Comparison of ENCODE assay signal across 10 mouse cellular contexts in the genomic region with DNA sequence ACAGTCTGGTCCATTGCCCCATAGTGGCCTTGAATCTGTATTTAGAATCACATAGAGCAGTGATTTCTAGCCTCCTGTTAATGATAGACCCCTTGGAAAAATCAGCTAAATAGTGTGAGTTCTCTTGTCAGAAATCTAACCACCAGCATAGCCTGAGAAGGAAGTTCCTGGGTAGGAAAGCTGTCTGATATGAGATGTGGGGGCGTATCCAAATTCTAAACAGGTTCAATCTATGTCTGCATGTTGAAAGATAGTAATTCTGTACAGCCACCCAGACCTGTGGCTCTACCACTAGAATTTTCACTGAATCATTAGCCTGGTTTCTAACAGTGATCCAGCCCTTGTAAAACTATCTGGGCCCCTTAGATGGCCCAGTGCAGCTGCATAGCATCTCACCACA. TPM values are rescaled to one million over a fixed set of nuclear protein-coding genes. Genes with fewer than 3 reads are reported as not detected.
DNase-seq lines count a peak whose midpoint lies in the region; ATAC-seq and TF ChIP-seq lines count a peak whose summit lies in the region.
"Had no signal": no experiment of that assay in that cellular context is flagged by ENCODE, and none has a peak within 500 bp of the region (broad histone marks: within the 10 kb centered on the region; RNA-seq: fewer than 3 reads in every experiment).

No protein-coding gene starts in this region.

- ATAC-seq in intestine, embryonic 14.5 days (replicated peaks; ENCODE audit: low FRiP score, low TSS enrichment, low read depth) = no peak
- ATAC-seq in intestine, postnatal 0 days = no peak
- no peak for ATAC-seq in embryonic facial prominence, embryonic 12.5 days (ENCODE audit: insufficient number of reproducible peaks, insufficient read depth, low FRiP score, low TSS enrichment)
- no peak for ATAC-seq in intestine, embryonic 16.5 days
- ATAC-seq in midbrain, postnatal 0 days (ENCODE audit: low FRiP score) = no peak
- ATAC-seq in frontal cortex, adult (ENCODE audit: low TSS enrichment) = no peak

- H3K4me3 ChIP-seq in intestine, embryonic 14.5 days (ENCODE audit: low read depth, low read length) = no peak overlapping the region
- no peak overlapping the region for H3K4me3 ChIP-seq in intestine, postnatal 0 days (ENCODE audit: low read depth, low read length)
- H3K4me3 ChIP-seq in embryonic facial prominence, embryonic 12.5 days = no peak overlapping the region
- no peak overlapping the region for H3K4me3 ChIP-seq in intestine, embryonic 16.5 days (ENCODE audit: low read length)
- H3K4me3 ChIP-seq in midbrain, postnatal 0 days (ENCODE audit: low read depth, low read length) = peak overlapping the region; percentile 51; the same call in 1 of the 2 replicates
- no peak overlapping the region for H3K4me3 ChIP-seq in kidney, adult 2 months (ENCODE audit: insufficient read depth, low read depth, low read length)

- H3K4me1 ChIP-seq in intestine, embryonic 14.5 days (replicated peaks; ENCODE audit: control insufficient read depth, insufficient read depth, low read length) = no peaks in the 10 kb centered on the region
- no peaks in the 10 kb centered on the region for H3K4me1 ChIP-seq in intestine, postnatal 0 days (replicated peaks; ENCODE audit: control insufficient read depth, insufficient read depth, low read length)
- H3K4me1 ChIP-seq in embryonic facial prominence, embryonic 12.5 days = no peaks in the 10 kb centered on the region
- 0 out of 2 replicates have a peak, but pooled peaks cover 3% of the 10 kb centered on the region for H3K4me1 ChIP-seq in intestine, embryonic 16.5 days (ENCODE audit: control insufficient read depth, insufficient read depth, low read length)
- no peaks in the 10 kb centered on the region for H3K4me1 ChIP-seq in midbrain, postnatal 0 days (ENCODE audit: insufficient read depth, low read length)
- H3K4me1 ChIP-seq in kidney, adult 2 months (ENCODE audit: control insufficient read depth, insufficient read depth, low read length) = no peaks in the 10 kb centered on the region

- 79% methylated on average over 1 of the region's 1 CpGs for WGBS in intestine, embryonic 14.5 days
- 71% methylated on average over 1 of the region's 1 CpGs for WGBS in intestine, postnatal 0 days
- WGBS in embryonic facial prominence, embryonic 12.5 days = 81% methylated on average over 1 of the region's 1 CpGs
- WGBS in intestine, embryonic 16.5 days = 79% methylated on average over 1 of the region's 1 CpGs
- 82% methylated on average over 1 of the region's 1 CpGs for WGBS in midbrain, postnatal 0 days
- WGBS in kidney, adult 2 months = 91% methylated on average over 1 of the region's 1 CpGs

- no peak for TF ChIP-seq POLR2A in kidney, adult 2 months (IDR thresholded peaks at IDR 0.05; ENCODE audit: low read depth, low read length)

- 0 out of 2 replicates have a peak, but pooled peaks cover 9% of the 10 kb centered on the region for H3K27me3 ChIP-seq in intestine, embryonic 14.5 days (replicated peaks; ENCODE audit: control insufficient read depth, insufficient read depth, low read length)
- no peaks in the 10 kb centered on the region for H3K27me3 ChIP-seq in intestine, postnatal 0 days (replicated peaks; ENCODE audit: control insufficient read depth, insufficient read depth, low read length)
- no peaks in the 10 kb centered on the region; the same call in 1 of the 2 replicates for H3K27me3 ChIP-seq in embryonic facial prominence, embryonic 12.5 days
- no peaks in the 10 kb centered on the region for H3K27me3 ChIP-seq in intestine, embryonic 16.5 days (replicated peaks; ENCODE audit: control insufficient read depth, insufficient read depth, low read length)
- H3K27me3 ChIP-seq in midbrain, postnatal 0 days (ENCODE audit: insufficient read depth, low read length) = no peaks in the 10 kb centered on the region
- no peaks in the 10 kb centered on the region for H3K27me3 ChIP-seq in kidney, adult 2 months (replicated peaks; ENCODE audit: control insufficient read depth, insufficient read depth, low read length)

- DNase-seq in intestine, embryonic 14.5 days (ENCODE audit: low spot score) = no peak
- no peak for DNase-seq in midbrain, postnatal 0 days (ENCODE audit: low spot score)
- DNase-seq in kidney, adult 2 months = no peak
- DNase-seq in thymus, postnatal 0 days (ENCODE audit: low spot score) = no peak
- DNase-seq: kidney, postnatal 4 days had no signal

- no peak for TF ChIP-seq CTCF in intestine, postnatal 0 days (IDR thresholded peaks at IDR 0.05; ENCODE audit: low read depth)
- no peak for TF ChIP-seq CTCF in midbrain, postnatal 0 days (IDR thresholded peaks at IDR 0.05)
- TF ChIP-seq CTCF in kidney, adult 2 months (conservative IDR thresholded peaks at IDR 0.05; ENCODE audit: insufficient read depth, insufficient read length, low read depth, low read length) = no peak

- no peaks in the 10 kb centered on the region for H3K9me3 ChIP-seq in intestine, embryonic 14.5 days (ENCODE audit: control insufficient read depth, low read length)
- H3K9me3 ChIP-seq in intestine, postnatal 0 days (ENCODE audit: control insufficient read depth) = no peaks in the 10 kb centered on the region
- no peaks in the 10 kb centered on the region for H3K9me3 ChIP-seq in embryonic facial prominence, embryonic 12.5 days
- H3K9me3 ChIP-seq in intestine, embryonic 16.5 days (ENCODE audit: control insufficient read depth, low read length) = no peaks in the 10 kb centered on the region
- no peaks in the 10 kb centered on the region for H3K9me3 ChIP-seq in midbrain, postnatal 0 days (ENCODE audit: low read length)

- H3K27ac ChIP-seq in intestine, embryonic 14.5 days (ENCODE audit: low read depth) = no peak overlapping the region
- H3K27ac ChIP-seq in intestine, postnatal 0 days (ENCODE audit: low read depth, low read length) = no peak overlapping the region
- no peak overlapping the region for H3K27ac ChIP-seq in embryonic facial prominence, embryonic 12.5 days
- H3K27ac ChIP-seq in intestine, embryonic 16.5 days (ENCODE audit: low read length) = no peak overlapping the region
- no peak overlapping the region for H3K27ac ChIP-seq in midbrain, postnatal 0 days (ENCODE audit: low read depth, low read length)
- H3K27ac ChIP-seq in kidney, adult 2 months (ENCODE audit: insufficient read depth, low read depth, low read length) = no peak overlapping the region

- H3K9ac ChIP-seq in intestine, embryonic 14.5 days (ENCODE audit: low read length) = no peak overlapping the region
- H3K9ac ChIP-seq in intestine, postnatal 0 days (ENCODE audit: low read depth, low read length) = no peak overlapping the region
- no peak overlapping the region for H3K9ac ChIP-seq in embryonic facial prominence, embryonic 12.5 days
- H3K9ac ChIP-seq in intestine, embryonic 16.5 days (ENCODE audit: low read depth, low read length) = no peak overlapping the region
- no peak overlapping the region for H3K9ac ChIP-seq in midbrain, postnatal 0 days (replicated peaks; ENCODE audit: low read length, poor library complexity, severe bottlenecking)

- no peaks in the 10 kb centered on the region for H3K36me3 ChIP-seq in intestine, embryonic 14.5 days (ENCODE audit: control insufficient read depth, insufficient read depth, low read length)
- no peaks in the 10 kb centered on the region for H3K36me3 ChIP-seq in intestine, postnatal 0 days (ENCODE audit: control insufficient read depth, insufficient read depth)
- no peaks in the 10 kb centered on the region for H3K36me3 ChIP-seq in embryonic facial prominence, embryonic 12.5 days
- H3K36me3 ChIP-seq in intestine, embryonic 16.5 days (ENCODE audit: control insufficient read depth, insufficient read depth, low read length) = no peaks in the 10 kb centered on the region
- no peaks in the 10 kb centered on the region for H3K36me3 ChIP-seq in midbrain, postnatal 0 days (ENCODE audit: insufficient read depth, low read length)
- H3K36me3 ChIP-seq in kidney, adult 2 months (ENCODE audit: control insufficient read depth, insufficient read depth, low read length) = no peaks in the 10 kb centered on the region

- H3K4me2 ChIP-seq in intestine, embryonic 14.5 days (ENCODE audit: low read length) = peak overlapping the region; percentile 52
- H3K4me2 ChIP-seq in intestine, postnatal 0 days (replicated peaks; ENCODE audit: low read depth) = no peak overlapping the region
- peak overlapping the region; percentile 55 for H3K4me2 ChIP-seq in embryonic facial prominence, embryonic 12.5 days (replicated peaks)
- H3K4me2 ChIP-seq in intestine, embryonic 16.5 days (ENCODE audit: low read depth, low read length) = peak overlapping the region; percentile 52
- H3K4me2 ChIP-seq in midbrain, postnatal 0 days (ENCODE audit: low read depth, low read length, poor library complexity, severe bottlenecking) = peak overlapping the region; percentile 49

RNA-seq across cellular contexts. Expression of a gene that starts 1.4 kb away (rescaled TPM):
- polyA plus RNA-seq in intestine, embryonic 14.5 days (2014; fragmentation: Nextera tagmentation; extraction: Ambion mirVana) = 14.9 and 16.3 TPM in 2 replicates
- 2.2 and 2.3 TPM in 2 replicates for polyA plus RNA-seq in intestine, postnatal 0 days (2015; fragmentation: Nextera tagmentation; extraction: Ambion mirVana)
- 21.2 and 21.6 TPM in 2 replicates for polyA plus RNA-seq in embryonic facial prominence, embryonic 12.5 days (2016; fragmentation: Nextera tagmentation; extraction: Ambion mirVana)
- polyA plus RNA-seq in intestine, embryonic 16.5 days (2015; fragmentation: Nextera tagmentation; extraction: Ambion mirVana) = 7.4 and 8.1 TPM in 2 replicates
- total RNA-seq in midbrain, postnatal 0 days (2014; rRNA removed) = 28.2 and 29.9 TPM in 2 replicates
- polyA plus RNA-seq in midbrain, postnatal 0 days (2015; fragmentation: Nextera tagmentation; extraction: Ambion mirVana) = 5.2 and 5.7 TPM in 2 replicates
- 6.3 and 6.8 TPM in 2 replicates for polyA plus RNA-seq in kidney, adult 2 months (2012; rRNA removed)
- polyA plus RNA-seq in thymus, postnatal 0 days (2015; fragmentation: Nextera tagmentation; extraction: Ambion mirVana) = 5.6 and 5.7 TPM in 2 replicates

RNA-seq across cellular contexts. Expression of a gene that starts 7.2 kb away (rescaled TPM):
- polyA plus RNA-seq in intestine, embryonic 14.5 days (2014; fragmentation: Nextera tagmentation; extraction: Ambion mirVana) = not detected in 2 replicates
- polyA plus RNA-seq in intestine, postnatal 0 days (2015; fragmentation: Nextera tagmentation; extraction: Ambion mirVana) = not detected in 2 replicates
- not detected in 2 replicates for polyA plus RNA-seq in embryonic facial prominence, embryonic 12.5 days (2016; fragmentation: Nextera tagmentation; extraction: Ambion mirVana)
- not detected in 2 replicates for polyA plus RNA-seq in intestine, embryonic 16.5 days (2015; fragmentation: Nextera tagmentation; extraction: Ambion mirVana)
- total RNA-seq in midbrain, postnatal 0 days (2014; rRNA removed) = not detected in 2 replicates
- not detected in 2 replicates for polyA plus RNA-seq in midbrain, postnatal 0 days (2015; fragmentation: Nextera tagmentation; extraction: Ambion mirVana)
- polyA plus RNA-seq in kidney, adult 2 months (2012; rRNA removed) = not detected in 2 replicates
- not detected in 2 replicates for polyA plus RNA-seq in thymus, postnatal 0 days (2015; fragmentation: Nextera tagmentation; extraction: Ambion mirVana)
- polyA plus RNA-seq: embryonic facial prominence, embryonic 11.5 days had no signal

RNA-seq across cellular contexts. Expression of a gene that starts 51.0 kb away (rescaled TPM):
- 0.26 TPM in 1 of 2 replicates, not detected in the other for polyA plus RNA-seq in intestine, embryonic 14.5 days (2014; fragmentation: Nextera tagmentation; extraction: Ambion mirVana)
- polyA plus RNA-seq in intestine, postnatal 0 days (2015; fragmentation: Nextera tagmentation; extraction: Ambion mirVana) = 0.65 and 0.97 TPM in 2 replicates
- polyA plus RNA-seq in embryonic facial prominence, embryonic 12.5 days (2016; fragmentation: Nextera tagmentation; extraction: Ambion mirVana) = not detected in 2 replicates
- 0.40 and 0.42 TPM in 2 replicates for polyA plus RNA-seq in intestine, embryonic 16.5 days (2015; fragmentation: Nextera tagmentation; extraction: Ambion mirVana)
- total RNA-seq in midbrain, postnatal 0 days (2014; rRNA removed) = not detected in 2 replicates
- polyA plus RNA-seq in midbrain, postnatal 0 days (2015; fragmentation: Nextera tagmentation; extraction: Ambion mirVana) = not detected in 2 replicates
- polyA plus RNA-seq in kidney, adult 2 months (2012; rRNA removed) = not detected in 2 replicates
- 0.18 TPM in 1 of 2 replicates, not detected in the other for polyA plus RNA-seq in thymus, postnatal 0 days (2015; fragmentation: Nextera tagmentation; extraction: Ambion mirVana)
- polyA plus RNA-seq: embryonic facial prominence, embryonic 11.5 days had no signal

RNA-seq across cellular contexts. Expression of a gene that starts 51.0 kb away (rescaled TPM):
- not detected in 2 replicates for polyA plus RNA-seq in intestine, embryonic 14.5 days (2014; fragmentation: Nextera tagmentation; extraction: Ambion mirVana)
- 0.54 and 0.59 TPM in 2 replicates for polyA plus RNA-seq in intestine, postnatal 0 days (2015; fragmentation: Nextera tagmentation; extraction: Ambion mirVana)
- polyA plus RNA-seq in embryonic facial prominence, embryonic 12.5 days (2016; fragmentation: Nextera tagmentation; extraction: Ambion mirVana) = not detected in 2 replicates
- polyA plus RNA-seq in intestine, embryonic 16.5 days (2015; fragmentation: Nextera tagmentation; extraction: Ambion mirVana) = 0.26 TPM in 1 of 2 replicates, not detected in the other
- total RNA-seq in midbrain, postnatal 0 days (2014; rRNA removed) = not detected in 2 replicates
- polyA plus RNA-seq in midbrain, postnatal 0 days (2015; fragmentation: Nextera tagmentation; extraction: Ambion mirVana) = not detected in 2 replicates
- polyA plus RNA-seq in kidney, adult 2 months (2012; rRNA removed) = 0.11 TPM in 1 of 2 replicates, not detected in the other
- 0.10 TPM in 1 of 2 replicates, not detected in the other for polyA plus RNA-seq in thymus, postnatal 0 days (2015; fragmentation: Nextera tagmentation; extraction: Ambion mirVana)
- polyA plus RNA-seq: embryonic facial prominence, embryonic 11.5 days had no signal

RNA-seq across cellular contexts. Expression of a gene that starts 54.7 kb away (rescaled TPM):
- not detected in 2 replicates for polyA plus RNA-seq in intestine, embryonic 14.5 days (2014; fragmentation: Nextera tagmentation; extraction: Ambion mirVana)
- polyA plus RNA-seq in intestine, postnatal 0 days (2015; fragmentation: Nextera tagmentation; extraction: Ambion mirVana) = not detected in 2 replicates
- not detected in 2 replicates for polyA plus RNA-seq in embryonic facial prominence, embryonic 12.5 days (2016; fragmentation: Nextera tagmentation; extraction: Ambion mirVana)
- not detected in 2 replicates for polyA plus RNA-seq in intestine, embryonic 16.5 days (2015; fragmentation: Nextera tagmentation; extraction: Ambion mirVana)
- total RNA-seq in midbrain, postnatal 0 days (2014; rRNA removed) = not detected in 2 replicates
- polyA plus RNA-seq in midbrain, postnatal 0 days (2015; fragmentation: Nextera tagmentation; extraction: Ambion mirVana) = 0.07 and 0.09 TPM in 2 replicates
- polyA plus RNA-seq in kidney, adult 2 months (2012; rRNA removed) = 0.04 TPM in 1 of 2 replicates, not detected in the other
- polyA plus RNA-seq in thymus, postnatal 0 days (2015; fragmentation: Nextera tagmentation; extraction: Ambion mirVana) = not detected in 2 replicates
- polyA plus RNA-seq: embryonic facial prominence, embryonic 11.5 days had no signal
